Mouse (Mus musculus) embryonic facial prominence, embryonic 15.5 days (tissue): Measurements from ENCODE around the gene Tram2. TPM values are rescaled to one million over a fixed set of nuclear protein-coding genes. Genes with fewer than 3 reads are reported as not detected.

Experiments used
- ATAC-seq: fragments of 200-750 bp; cut with Nextera tagmentation; 2 replicates; pipeline ENCODE4 v1.8.0; 2017; ENCODE audit warnings: low read depth, moderate TSS enrichment; ENCODE audit not compliant: insufficient number of reproducible peaks, low FRiP score, low TSS enrichment
- H3K27ac ChIP-seq: fragments of 300-500 bp; sonication (generic); replicated peaks from 2 replicates; pipeline ENCODE4 v1.5.1; 2015; ENCODE audit warnings: mild to moderate bottlenecking, inconsistent platforms
- H3K27me3 ChIP-seq: fragments of 300-500 bp; sonication (generic); 2 replicates; pipeline ENCODE4 v1.6.1; 2015; ENCODE audit warnings: inconsistent platforms
- H3K36me3 ChIP-seq: fragments of 300-500 bp; sonication (generic); 2 replicates; pipeline ENCODE4 v1.6.1; 2015; ENCODE audit warnings: mild to moderate bottlenecking, inconsistent platforms
- H3K4me1 ChIP-seq: fragments of 300-500 bp; sonication (generic); 2 replicates; pipeline ENCODE4 v1.6.1; 2015; ENCODE audit warnings: inconsistent platforms
- H3K4me2 ChIP-seq: fragments of 300-500 bp; sonication (generic); replicated peaks from 2 replicates; pipeline ENCODE4 v1.6.1; 2015; ENCODE audit warnings: mild to moderate bottlenecking, inconsistent platforms
- H3K4me3 ChIP-seq: fragments of 300-500 bp; sonication (generic); replicated peaks from 2 replicates; pipeline ENCODE4 v1.5.1; 2015; ENCODE audit warnings: mild to moderate bottlenecking, inconsistent platforms
- H3K9ac ChIP-seq: fragments of 300-500 bp; sonication (generic); 2 replicates; pipeline ENCODE4 v1.6.1; 2015; ENCODE audit warnings: inconsistent platforms
- H3K9me3 ChIP-seq: fragments of 300-500 bp; sonication (generic); replicated peaks from 2 replicates; pipeline ENCODE4 v1.6.1; 2016; ENCODE audit warnings: inconsistent platforms
- WGBS: fragments of 180-500 bp; shearing (Covaris S2); methylation state at CpG from one replicate; pipeline ENCODE4 v1.1.7; 2015; 5-methylcytosine and 5-hydroxymethylcytosine counted together
- polyA plus RNA-seq: library from polyadenylated mRNA; unstranded; fragments of >200 nt; fragmentation: Nextera tagmentation; extraction: Ambion mirVana; gene quantifications from 2 replicates; pipeline ENCODE4 v1.2.1, GENCODE M21; 2015

Tram2 gene
- polyA plus RNA-seq, 1 experiment from 2014 or later: 11.0 TPM

GRCm38 (mm10) chr1:20951799-20952198 lies 127.2 kb downstream of the Tram2 start:
- peak overlapping the region; percentile 66 for H3K27ac ChIP-seq
- no peaks in the 10 kb centered on the region for H3K27me3 ChIP-seq
- no peaks in the 10 kb centered on the region for H3K9me3 ChIP-seq
- H3K4me2 ChIP-seq: peak overlapping the region; percentile 75
- H3K36me3 ChIP-seq: no peaks in the 10 kb centered on the region
- H3K9ac ChIP-seq: peak overlapping the region; percentile 40
- WGBS: 4% methylated on average over 16 of the region's 16 CpGs
- peak overlapping the region; percentile 68 for H3K4me3 ChIP-seq
- H3K4me1 ChIP-seq: peaks cover 10% of the 10 kb centered on the region
- ATAC-seq: peak; percentile 37

DNA sequence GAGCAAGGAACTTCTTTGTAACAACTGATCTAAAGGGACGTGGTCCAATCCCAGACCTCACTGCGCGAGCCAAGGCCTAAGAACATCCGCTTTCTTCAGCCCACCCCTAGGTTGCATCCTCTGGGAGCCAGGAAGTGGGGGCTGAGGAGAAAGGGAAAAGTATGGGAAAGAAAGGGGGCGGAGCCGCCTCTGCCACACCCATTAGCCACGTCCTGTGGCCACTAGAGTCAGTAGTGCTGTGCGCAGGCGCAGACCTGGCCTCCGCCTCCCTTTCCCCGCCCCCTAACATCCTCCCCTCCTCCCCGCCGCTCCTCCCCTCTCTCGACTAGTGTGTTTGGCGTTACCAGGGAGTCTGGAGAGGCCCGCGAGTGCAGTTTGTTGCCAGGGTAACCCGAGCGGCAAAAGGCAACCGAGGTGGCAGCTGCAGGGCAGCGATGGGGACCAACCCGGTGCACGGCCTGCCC lies 127.7 kb downstream of the Tram2 start, which contains the start of gene Efhc1:
Gene Efhc1 (plus strand): TSS at position 327 of the 464 bp plus-strand sequence.
- no peaks in the 10 kb centered on the region for H3K36me3 ChIP-seq
- H3K4me1 ChIP-seq: peaks cover 10% of the 10 kb centered on the region
- H3K4me3 ChIP-seq: peak within 1 kb of the TSS; percentile 68
- H3K27me3 ChIP-seq: no peaks in the 10 kb centered on the region
- peak within 1 kb of the TSS; percentile 74 for H3K27ac ChIP-seq
- peak; percentile 97 for ATAC-seq
- H3K9me3 ChIP-seq: no peaks in the 10 kb centered on the region
- H3K4me2 ChIP-seq: peak within 1 kb of the TSS; percentile 75
- under 1% methylated on average over 23 of the region's 23 CpGs for WGBS
- H3K9ac ChIP-seq: peak within 1 kb of the TSS; percentile 40

Other genes starting within 250 kb of the Tram2 start
- 5.4 and 5.8 TPM in 2 replicates for gene Paqr8, start 188.6 kb downstream of the Tram2 start, polyA plus RNA-seq
- 9.6 and 17.9 TPM in 2 replicates for gene Efhc1, start 127.6 kb downstream of the Tram2 start, polyA plus RNA-seq
- gene Tmem14a, start 139.3 kb upstream of the Tram2 start, polyA plus RNA-seq: 10.5 and 11.5 TPM in 2 replicates
- gene Gsta3, start 161.4 kb upstream of the Tram2 start, polyA plus RNA-seq: 6.0 and 10.3 TPM in 2 replicates